Mouse (Mus musculus): Measurements from ENCODE around the gene Dnajc12.

DNA sequence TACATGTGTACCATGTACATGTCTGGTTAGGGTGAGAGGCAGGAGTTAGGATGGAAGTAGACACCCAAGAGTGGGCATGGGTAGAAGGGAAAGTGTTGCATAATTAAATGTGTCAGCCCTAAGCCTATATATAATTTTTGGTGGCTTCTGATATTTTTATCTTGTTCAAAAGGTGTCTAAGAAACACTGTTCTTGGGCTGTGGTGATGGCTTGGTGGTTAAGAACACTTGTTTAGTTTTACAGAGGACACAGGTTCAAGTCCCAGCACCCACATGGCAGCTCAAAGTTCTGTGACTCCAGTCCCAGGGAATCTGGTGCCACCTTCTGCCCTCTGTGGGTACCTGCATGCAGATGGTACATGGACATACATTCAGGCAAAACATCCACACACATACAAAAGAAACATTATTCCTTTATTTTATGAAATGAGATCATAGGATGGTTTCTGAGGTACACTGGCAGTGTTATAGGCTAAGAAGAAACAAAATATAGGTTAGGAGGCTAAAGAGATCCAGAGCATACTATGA is 56.6 kb downstream of the Dnajc12 start:
- TF ChIP-seq EP300 (IDR thresholded peaks at IDR 0.05; ENCODE audit: low read depth in 1 of 2, low read length in 2 of 2) (no peak), ZKSCAN1 (IDR thresholded peaks at IDR 0.05; ENCODE audit: low read depth, low read length) (no peak), CTCF (IDR thresholded peaks at IDR 0.05 in 2 of 3, conservative IDR thresholded peaks at IDR 0.05 in 1 of 3; ENCODE audit: control insufficient read depth in 1 of 3, insufficient read depth in 1 of 3, low read depth in 2 of 3, low read length in 3 of 3, poor library complexity in 1 of 3, severe bottlenecking in 1 of 3) (peak; percentile 32 to 42 (median 33)), E2F4 (IDR thresholded peaks at IDR 0.05; ENCODE audit: borderline replicate concordance, low read depth, low read length) (no peak), UBTF (IDR thresholded peaks at IDR 0.05; ENCODE audit: borderline replicate concordance, insufficient read depth, low read depth, low read length) (no peak)
